Mouse (Mus musculus): ENCODE data around the gene D130043K22Rik. TPM values are rescaled to one million over a fixed set of nuclear protein-coding genes. Genes with fewer than 3 reads are reported as not detected.

Gene D130043K22Rik
- polyA plus RNA-seq, 1 experiment from 2014 or later: 0.11 TPM

GRCm38 (mm10) chr13:24814616-24815015, 30.3 kb upstream of the D130043K22Rik start:
- no peaks in the 10 kb centered on the region for H3K27me3 ChIP-seq (replicated peaks)
- no peak overlapping the region for H3K4me3 ChIP-seq
- H3K9me3 ChIP-seq (replicated peaks): no peaks in the 10 kb centered on the region
- H3K4me2 ChIP-seq: no peak overlapping the region
- H3K4me1 ChIP-seq: peaks cover 10% of the 10 kb centered on the region
- H3K27ac ChIP-seq: no peak overlapping the region
- H3K9ac ChIP-seq: no peak overlapping the region
- 85% methylated on average over 1 of the region's 1 CpGs for WGBS (ENCODE audit: insufficient replicate concordance)
- ATAC-seq: no peak
- H3K36me3 ChIP-seq: peaks cover 79% of the 10 kb centered on the region

GRCm38 (mm10) chr13:24816125-24817092, 28.5 kb upstream of the D130043K22Rik start:
- Histone ChIP-seq H3K9ac (no peak overlapping the region), H3K4me3 (no peak overlapping the region), H3K4me1 (peaks cover 8% of the 10 kb centered on the region), H3K27me3 (replicated peaks) (no peaks in the 10 kb centered on the region), H3K27ac (peak overlapping the region; percentile 64; the same call in 1 of the 2 replicates), H3K4me2 (peak overlapping the region; percentile 6; the same call in 1 of the 2 replicates), H3K36me3 (peaks cover 66% of the 10 kb centered on the region), H3K9me3 (replicated peaks) (no peaks in the 10 kb centered on the region)
- 64% methylated on average over 4 of the region's 4 CpGs for WGBS (ENCODE audit: insufficient replicate concordance)
- ATAC-seq: peak; percentile 73

- H3K4me1 ChIP-seq: peaks cover 8% of the 10 kb centered on the region
- H3K27ac ChIP-seq: no peak overlapping the region
- no peaks in the 10 kb centered on the region for H3K27me3 ChIP-seq (replicated peaks)
- no peak overlapping the region for H3K4me2 ChIP-seq
- no peak overlapping the region for H3K9ac ChIP-seq
- H3K4me3 ChIP-seq: no peak overlapping the region
- peaks cover 33% of the 10 kb centered on the region for H3K36me3 ChIP-seq
- ATAC-seq: no peak
- H3K9me3 ChIP-seq (replicated peaks): no peaks in the 10 kb centered on the region
- WGBS (ENCODE audit: insufficient replicate concordance): 71% methylated on average over 1 of the region's 1 CpGs
Observed at GRCm38 (mm10) chr13:24819931-24820330, 25.0 kb upstream of the D130043K22Rik start.

DNA sequence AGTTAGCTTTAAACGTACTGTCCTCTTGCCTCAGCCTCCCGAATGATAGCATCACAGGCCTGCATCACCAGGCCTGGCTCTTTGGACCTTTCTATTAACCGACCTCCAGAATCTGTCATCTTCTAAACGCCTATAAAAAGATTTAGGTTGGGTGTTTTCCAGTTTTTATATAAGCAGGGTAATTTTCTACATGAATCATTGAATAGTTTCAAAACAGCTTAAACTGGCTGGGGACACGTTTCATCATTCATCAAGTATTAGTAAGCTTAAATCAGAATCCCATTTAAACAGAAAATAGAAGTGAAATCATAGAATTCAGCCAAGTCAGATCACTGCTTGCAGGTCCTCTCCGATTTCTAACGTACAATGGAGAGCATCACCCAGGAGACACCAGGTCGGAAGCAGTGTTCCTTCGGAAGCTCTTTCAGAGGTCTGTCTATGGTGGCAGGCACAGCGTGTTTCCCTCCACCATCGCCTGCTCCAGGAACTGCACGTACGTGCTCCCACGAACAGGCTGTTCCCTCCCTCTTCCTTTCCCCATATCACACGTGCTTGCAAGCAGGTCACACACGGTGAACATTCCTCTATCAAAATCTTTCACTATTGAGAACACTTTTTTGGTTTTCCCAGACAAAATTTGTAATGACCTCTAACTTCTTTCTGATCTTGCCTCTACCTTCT, 22.1 kb upstream of the D130043K22Rik start:
- no peaks in the 10 kb centered on the region for H3K27me3 ChIP-seq (replicated peaks)
- H3K4me1 ChIP-seq: no peaks in the 10 kb centered on the region
- H3K4me3 ChIP-seq: no peak overlapping the region
- ATAC-seq: no peak
- no peak overlapping the region for H3K4me2 ChIP-seq
- H3K36me3 ChIP-seq: peaks cover 14% of the 10 kb centered on the region
- no peaks in the 10 kb centered on the region for H3K9me3 ChIP-seq (replicated peaks)
- WGBS (ENCODE audit: insufficient replicate concordance): 77% methylated on average over 16 of the region's 16 CpGs
- H3K9ac ChIP-seq: no peak overlapping the region
- H3K27ac ChIP-seq: no peak overlapping the region

- WGBS (ENCODE audit: insufficient replicate concordance): 73% methylated on average over 4 of the region's 4 CpGs
- Histone ChIP-seq H3K27me3 (replicated peaks) (no peaks in the 10 kb centered on the region), H3K27ac (no peak overlapping the region), H3K9ac (no peak overlapping the region), H3K36me3 (peaks cover 4% of the 10 kb centered on the region), H3K4me2 (no peak overlapping the region), H3K4me1 (0 out of 2 replicates have a peak, but pooled peaks cover under 1% of the 10 kb centered on the region), H3K9me3 (replicated peaks) (no peaks in the 10 kb centered on the region), H3K4me3 (no peak overlapping the region)
- ATAC-seq: no peak
Observed at GRCm38 (mm10) chr13:24824647-24825046, 20.3 kb upstream of the D130043K22Rik start.

GRCm38 (mm10) chr13:24825587-24825986, 19.3 kb upstream of the D130043K22Rik start:
- Histone ChIP-seq H3K27me3 (replicated peaks) (no peaks in the 10 kb centered on the region), H3K9me3 (replicated peaks) (no peaks in the 10 kb centered on the region), H3K27ac (no peak overlapping the region), H3K4me2 (no peak overlapping the region), H3K4me1 (peaks cover 5% of the 10 kb centered on the region), H3K36me3 (no peaks in the 10 kb centered on the region; the same call in 1 of the 2 replicates), H3K4me3 (no peak overlapping the region), H3K9ac (no peak overlapping the region)
- no peak for ATAC-seq
- 82% methylated on average over 4 of the region's 4 CpGs for WGBS (ENCODE audit: insufficient replicate concordance)

GRCm38 (mm10) chr13:24826116-24826515, 18.8 kb upstream of the D130043K22Rik start:
- H3K36me3 ChIP-seq: no peaks in the 10 kb centered on the region
- no peak overlapping the region for H3K9ac ChIP-seq
- H3K4me1 ChIP-seq: peaks cover 5% of the 10 kb centered on the region
- ATAC-seq: no peak
- H3K9me3 ChIP-seq (replicated peaks): no peaks in the 10 kb centered on the region
- 77% methylated on average over 7 of the region's 7 CpGs for WGBS (ENCODE audit: insufficient replicate concordance)
- H3K4me2 ChIP-seq: no peak overlapping the region
- no peak overlapping the region for H3K27ac ChIP-seq
- no peaks in the 10 kb centered on the region for H3K27me3 ChIP-seq (replicated peaks)
- H3K4me3 ChIP-seq: no peak overlapping the region

GRCm38 (mm10) chr13:24830756-24831352, 14.1 kb upstream of the D130043K22Rik start:
- peak; percentile 5; the same call in 1 of the 2 replicates for ATAC-seq
- H3K27me3 ChIP-seq (replicated peaks): no peaks in the 10 kb centered on the region
- peak overlapping the region; percentile 97 for H3K4me3 ChIP-seq
- peak overlapping the region; percentile 98 for H3K27ac ChIP-seq
- peaks cover 6% of the 10 kb centered on the region for H3K36me3 ChIP-seq
- WGBS (ENCODE audit: insufficient replicate concordance): 2% methylated on average over 20 of the region's 20 CpGs
- H3K9me3 ChIP-seq (replicated peaks): no peaks in the 10 kb centered on the region
- peak overlapping the region; percentile 78 for H3K4me2 ChIP-seq
- H3K4me1 ChIP-seq: peaks cover 25% of the 10 kb centered on the region
- peak overlapping the region; percentile 98 for H3K9ac ChIP-seq

DNA sequence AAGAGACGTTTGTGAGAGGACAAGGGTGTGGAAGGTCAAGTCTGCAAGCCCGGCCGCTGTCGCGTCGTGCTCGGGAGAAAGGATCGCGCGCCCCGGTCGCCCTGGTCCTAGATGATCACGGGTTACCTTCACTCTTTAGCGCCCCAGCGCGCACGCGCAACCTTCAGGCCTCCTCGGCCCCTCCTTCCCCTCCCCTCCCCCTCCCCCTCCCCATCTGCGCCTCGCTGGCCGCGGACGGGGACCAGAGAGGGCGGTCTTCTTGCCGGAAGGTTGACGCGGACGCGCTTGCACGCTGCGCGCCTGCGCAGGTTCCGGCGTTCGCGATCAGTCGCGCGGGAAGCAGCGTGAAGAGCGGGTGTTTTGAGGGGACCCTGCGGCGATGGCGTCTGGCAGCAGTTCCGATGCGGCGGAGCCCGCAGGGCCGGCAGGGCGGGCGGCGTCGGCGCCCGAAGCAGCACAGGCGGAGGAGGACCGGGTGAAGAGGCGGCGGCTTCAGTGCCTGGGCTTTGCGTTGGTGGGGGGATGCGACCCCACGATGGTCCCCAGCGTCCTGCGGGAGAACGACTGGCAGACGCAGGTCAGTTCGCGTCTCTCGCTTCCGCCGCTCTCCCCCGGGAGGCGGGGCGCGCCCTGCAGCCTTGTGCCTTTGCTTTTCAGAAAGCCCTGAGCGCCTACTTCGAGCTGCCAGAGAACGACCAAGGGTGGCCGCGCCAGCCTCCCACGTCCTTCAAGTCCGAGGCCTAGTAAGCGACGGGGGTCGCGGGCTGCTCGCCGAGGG, 13.4 kb upstream of the D130043K22Rik start, which contains the start of the genes Acot13 and Tdp2:
Acot13 (minus strand) TSS at position 188 of the 778 bp plus-strand sequence.
Tdp2 (plus strand) TSS at position 327 of the 778 bp plus-strand sequence.
- peaks cover 32% of the 10 kb centered on the region for H3K4me1 ChIP-seq
- peak within 1 kb of the TSS; percentile 98 for H3K27ac ChIP-seq
- no peaks in the 10 kb centered on the region for H3K9me3 ChIP-seq (replicated peaks)
- peaks cover 13% of the 10 kb centered on the region for H3K36me3 ChIP-seq
- H3K9ac ChIP-seq: peak within 1 kb of the TSS; percentile 98
- H3K27me3 ChIP-seq (replicated peaks): no peaks in the 10 kb centered on the region
- peak within 1 kb of the TSS; percentile 97 for H3K4me3 ChIP-seq
- under 1% methylated on average over 86 of the region's 90 CpGs for WGBS (ENCODE audit: insufficient replicate concordance)
- peak within 1 kb of the TSS; percentile 78 for H3K4me2 ChIP-seq
- peak; percentile 95 for ATAC-seq

GRCm38 (mm10) chr13:24832131-24832810, 12.7 kb upstream of the D130043K22Rik start:
- H3K9me3 ChIP-seq (replicated peaks): no peaks in the 10 kb centered on the region
- peaks cover 18% of the 10 kb centered on the region for H3K36me3 ChIP-seq
- H3K4me2 ChIP-seq: peak overlapping the region; percentile 78
- H3K9ac ChIP-seq: peak overlapping the region; percentile 98
- H3K27me3 ChIP-seq (replicated peaks): no peaks in the 10 kb centered on the region
- 4% methylated on average over 21 of the region's 21 CpGs for WGBS (ENCODE audit: insufficient replicate concordance)
- ATAC-seq: 0 out of 2 replicates have a peak, but pooled peaks have one; percentile 2
- peak overlapping the region; percentile 98 for H3K27ac ChIP-seq
- H3K4me1 ChIP-seq: peaks cover 32% of the 10 kb centered on the region
- H3K4me3 ChIP-seq: peak overlapping the region; percentile 97
